Mouse (Mus musculus) cerebellum, postnatal 25 days (tissue): ENCODE measurements at regions not wholly inside any gene's neighbourhood (a gene's known extent, or its start where the extent isn't known, plus 50 kb on each side); places are given as distances from the start of the nearest gene placed in this dataset.
A peak's percentile ranks its signal among the peaks of the same experiment; 100 is the strongest.

Experiments used
- DNase-seq, 2 experiments: peaks; one replicate each; pipeline ENCODE4 v3.0.0; 2021; ENCODE audit warnings: mixed read lengths in 2 of 2

- DNase-seq = no peak
These were observed 933.6 kb upstream of the Lcorl start for GRCm38 (mm10) chr5:46791051-46791450.

- no peak for DNase-seq
These were observed 933.1 kb upstream of the Lcorl start for GRCm38 (mm10) chr5:46790536-46790935.

- DNase-seq = peak in 1 of 2 experiments; percentile 1
These were observed 929.7 kb upstream of the Lcorl start for GRCm38 (mm10) chr5:46787079-46787478.

GRCm38 (mm10) chr5:46756094-46756493 is 898.7 kb upstream of the Lcorl start:
- no peak for DNase-seq

- DNase-seq = no peak
These were observed 882.7 kb upstream of the Lcorl start for GRCm38 (mm10) chr5:46740034-46740582.

GRCm38 (mm10) chr5:46732510-46732909 is 875.1 kb upstream of the Lcorl start:
- no peak for DNase-seq

- DNase-seq = no peak
These were observed 874.6 kb upstream of the Lcorl start for GRCm38 (mm10) chr5:46732025-46732424.

- DNase-seq = no peak
These were observed 873.9 kb upstream of the Lcorl start for GRCm38 (mm10) chr5:46731297-46731696.

- no peak for DNase-seq
These were observed 852.2 kb upstream of the Lcorl start for GRCm38 (mm10) chr5:46709596-46709995.

GRCm38 (mm10) chr5:46707845-46708244 is 850.4 kb upstream of the Lcorl start:
- no peak for DNase-seq

GRCm38 (mm10) chr5:46707021-46707420 is 849.6 kb upstream of the Lcorl start:
- DNase-seq = no peak

- no peak for DNase-seq
These were observed 820.6 kb upstream of the Lcorl start for GRCm38 (mm10) chr5:46678007-46678406.

- DNase-seq = no peak
These were observed 817.5 kb upstream of the Lcorl start for GRCm38 (mm10) chr5:46674810-46675502.

- no peak for DNase-seq
These were observed 816.0 kb upstream of the Lcorl start for GRCm38 (mm10) chr5:46673413-46673812.

- no peak for DNase-seq
These were observed 813.1 kb upstream of the Lcorl start for GRCm38 (mm10) chr5:46670484-46670883.

GRCm38 (mm10) chr5:46666250-46666649 is 808.8 kb upstream of the Lcorl start:
- no peak for DNase-seq

- DNase-seq = no peak
These were observed 799.6 kb upstream of the Lcorl start for GRCm38 (mm10) chr5:46657065-46657464.

- DNase-seq = no peak
These were observed 796.8 kb upstream of the Lcorl start for GRCm38 (mm10) chr5:46654189-46654588.

- DNase-seq = no peak
These were observed 785.6 kb upstream of the Lcorl start for GRCm38 (mm10) chr5:46643009-46643408.

GRCm38 (mm10) chr5:46635116-46635668 is 777.8 kb upstream of the Lcorl start:
- no peak for DNase-seq
